In genomic region chr13:109558341-109559257, GRCm38 (mm10) we compare ENCODE assay signal across 8 mouse cellular contexts.
DNase-seq lines count a peak whose midpoint lies in the region; ATAC-seq and TF ChIP-seq lines count a peak whose summit lies in the region.
"Had no signal": no experiment of that assay in that cellular context is flagged by ENCODE, and none has a peak within 500 bp of the region (broad histone marks: within the 10 kb centered on the region; RNA-seq: fewer than 3 reads in every experiment).

No protein-coding gene starts in this region.

- 75% methylated on average over 12 of the region's 12 CpGs for WGBS in kidney, embryonic 14.5 days
- 48% methylated on average over 12 of the region's 12 CpGs for WGBS in forebrain, postnatal 0 days

- no peaks in the 10 kb centered on the region for H3K36me3 ChIP-seq in kidney, embryonic 14.5 days (ENCODE audit: control insufficient read depth, insufficient read depth, low read length)
- no peaks in the 10 kb centered on the region for H3K36me3 ChIP-seq in ES-E14 (ENCODE audit: control insufficient read depth, insufficient read depth, low read length, poor library complexity, severe bottlenecking)
- H3K36me3 ChIP-seq in forebrain, postnatal 0 days (ENCODE audit: insufficient read depth): no peaks in the 10 kb centered on the region
- H3K36me3 ChIP-seq: embryonic facial prominence, embryonic 13.5 days had no signal

- H3K4me3 ChIP-seq in kidney, embryonic 14.5 days (ENCODE audit: low read length): no peak overlapping the region
- H3K4me3 ChIP-seq in ES-E14 (ENCODE audit: insufficient read depth in 1 of 2, low read depth in 1 of 2, low read length in 2 of 2, poor library complexity in 1 of 2, severe bottlenecking in 1 of 2): no peak overlapping the region
- H3K4me3 ChIP-seq in forebrain, postnatal 0 days (ENCODE audit: low read depth, low read length): no peak overlapping the region
- H3K4me3 ChIP-seq: embryonic facial prominence, embryonic 13.5 days had no signal

- no peak overlapping the region for H3K4me2 ChIP-seq in kidney, embryonic 14.5 days (replicated peaks; ENCODE audit: low read depth, low read length)
- no peak overlapping the region for H3K4me2 ChIP-seq in forebrain, postnatal 0 days (ENCODE audit: low read depth)
- H3K4me2 ChIP-seq: embryonic facial prominence, embryonic 13.5 days had no signal

- in situ Hi-C loops in ES-E14 (cut with MboI; ENCODE audit: low sequenced_read_pairs in 2 of 2, unreplicated experiment in 2 of 2): no loop called here

- H3K27me3 ChIP-seq in kidney, embryonic 14.5 days (ENCODE audit: control insufficient read depth, insufficient read depth, low read length): no peaks in the 10 kb centered on the region
- no peaks in the 10 kb centered on the region for H3K27me3 ChIP-seq in forebrain, postnatal 0 days (ENCODE audit: insufficient read depth, low read length)
- H3K27me3 ChIP-seq: embryonic facial prominence, embryonic 13.5 days had no signal

- H3K27ac ChIP-seq in kidney, embryonic 14.5 days (ENCODE audit: low read depth, low read length): no peak overlapping the region
- H3K27ac ChIP-seq in ES-E14 (ENCODE audit: insufficient read depth, low read depth, low read length, poor library complexity, severe bottlenecking): no peak overlapping the region
- peak overlapping the region; percentile 74 for H3K27ac ChIP-seq in forebrain, postnatal 0 days (ENCODE audit: low read depth, low read length)
- H3K27ac ChIP-seq: embryonic facial prominence, embryonic 13.5 days had no signal

- no peaks in the 10 kb centered on the region for H3K9me3 ChIP-seq in kidney, embryonic 14.5 days (ENCODE audit: control insufficient read depth, low read length)
- H3K9me3 ChIP-seq in ES-E14 (ENCODE audit: control insufficient read depth, insufficient read depth, low read depth, low read length): no peaks in the 10 kb centered on the region
- H3K9me3 ChIP-seq in forebrain, postnatal 0 days (ENCODE audit: low read length): no peaks in the 10 kb centered on the region
- H3K9me3 ChIP-seq: embryonic facial prominence, embryonic 13.5 days had no signal

- H3K4me1 ChIP-seq in kidney, embryonic 14.5 days (ENCODE audit: control insufficient read depth, insufficient read depth, low read length): no peaks in the 10 kb centered on the region
- H3K4me1 ChIP-seq in ES-E14 (ENCODE audit: control insufficient read depth in 2 of 2, insufficient read depth in 2 of 2, low read length in 2 of 2, poor library complexity in 1 of 2): no peaks in the 10 kb centered on the region
- no peaks in the 10 kb centered on the region for H3K4me1 ChIP-seq in forebrain, postnatal 0 days (ENCODE audit: insufficient read depth)
- H3K4me1 ChIP-seq: embryonic facial prominence, embryonic 13.5 days had no signal

- ATAC-seq in kidney, embryonic 14.5 days (ENCODE audit: low FRiP score, low TSS enrichment): peak; percentile 35; the same call in 1 of the 2 replicates
- peak; percentile 96 for ATAC-seq in forebrain, postnatal 0 days

- no peak overlapping the region for H3K9ac ChIP-seq in kidney, embryonic 14.5 days (ENCODE audit: low read depth, low read length)
- H3K9ac ChIP-seq in ES-E14 (ENCODE audit: insufficient read depth, low read depth, low read length, poor library complexity, severe bottlenecking): no peak overlapping the region
- no peak overlapping the region for H3K9ac ChIP-seq in forebrain, postnatal 0 days
- H3K9ac ChIP-seq: embryonic facial prominence, embryonic 13.5 days had no signal

- peak; percentile 84 for TF ChIP-seq CTCF in forebrain, postnatal 0 days (IDR thresholded peaks at IDR 0.05; ENCODE audit: low read depth)

- no peak for DNase-seq in kidney, adult 11 months
- DNase-seq in ES-E14 (ENCODE audit: low read depth, low spot score): peak; percentile 22
- peak; percentile 78 for DNase-seq in brain, adult 2 months (ENCODE audit: low read depth, low spot score)
- DNase-seq in forebrain, postnatal 0 days: peak; percentile 84
- peak; percentile 51 for DNase-seq in lung, postnatal 10 days
- DNase-seq in thymus, postnatal 0 days (ENCODE audit: low spot score): peak; percentile 20

TF ChIP-seq in ES-E14, 5 proteins besides CTCF, POLR2A, EP300 and RAD21:
- peak; percentile 35; the same call in 1 of the 2 replicates for TF ChIP-seq ZC3H11A (IDR thresholded peaks at IDR 0.05; ENCODE audit: borderline replicate concordance, low read depth, low read length)
- TF ChIP-seq HCFC1 (IDR thresholded peaks at IDR 0.05; ENCODE audit: borderline replicate concordance, insufficient read depth, low read length): no peak
